29 mouse cellular contexts compared by ENCODE assay signal in the genomic region with DNA sequence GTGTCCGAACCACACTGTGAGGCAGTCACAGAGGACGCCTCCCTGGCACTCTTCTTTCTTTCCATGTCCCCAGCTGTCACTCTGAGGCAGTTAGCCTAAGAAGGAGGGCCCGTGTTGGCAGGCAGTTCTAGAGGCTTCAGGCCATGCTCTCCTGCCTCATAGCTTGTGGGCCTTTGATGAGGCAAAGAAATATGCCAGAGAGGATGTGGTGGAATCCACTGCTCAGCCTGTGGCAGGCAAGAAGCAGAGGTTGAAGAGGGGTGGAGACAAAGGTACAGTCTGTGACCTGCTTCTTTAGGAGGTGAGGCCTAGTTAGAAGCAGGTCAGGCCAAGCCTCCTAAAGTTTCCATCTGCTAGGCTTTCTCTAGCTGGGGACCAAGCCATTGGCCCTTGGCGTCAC. TPM values are rescaled to one million over a fixed set of nuclear protein-coding genes. Genes with fewer than 3 reads are reported as not detected.
A peak's percentile ranks its signal among the peaks of the same experiment; 100 is the strongest.
DNase-seq lines count a peak whose midpoint lies in the region; ATAC-seq lines count a peak whose summit lies in the region.
"Had no signal": no experiment of that assay in that cellular context is flagged by ENCODE, and none has a peak within 500 bp of the region (broad histone marks: within the 10 kb centered on the region; RNA-seq: fewer than 3 reads in every experiment).

No protein-coding gene starts in this region.

- H3K27ac ChIP-seq in midbrain, embryonic 15.5 days = no peak overlapping the region
- H3K27ac ChIP-seq in hindbrain, embryonic 16.5 days (ENCODE audit: low read depth, low read length) = no peak overlapping the region
- H3K27ac ChIP-seq: embryonic facial prominence, embryonic 12.5 days; forebrain, embryonic 15.5 days; heart, embryonic 10.5 days; hindbrain, embryonic 12.5 days; hindbrain, postnatal 0 days had no signal

- no peak overlapping the region for H3K4me2 ChIP-seq in midbrain, embryonic 15.5 days
- no peak overlapping the region for H3K4me2 ChIP-seq in hindbrain, embryonic 16.5 days (ENCODE audit: low read length)
- H3K4me2 ChIP-seq: embryonic facial prominence, embryonic 12.5 days; forebrain, embryonic 15.5 days; hindbrain, embryonic 12.5 days had no signal

- H3K9me3 ChIP-seq in midbrain, embryonic 15.5 days = no peaks in the 10 kb centered on the region
- no peaks in the 10 kb centered on the region for H3K9me3 ChIP-seq in hindbrain, embryonic 16.5 days (ENCODE audit: control insufficient read depth, low read length)
- H3K9me3 ChIP-seq: embryonic facial prominence, embryonic 12.5 days; forebrain, embryonic 15.5 days; heart, embryonic 10.5 days; hindbrain, embryonic 12.5 days had no signal

- H3K36me3 ChIP-seq in midbrain, embryonic 15.5 days (replicated peaks) = peaks cover 56% of the 10 kb centered on the region
- H3K36me3 ChIP-seq in hindbrain, embryonic 16.5 days (ENCODE audit: control insufficient read depth, insufficient read depth, low read length) = peaks cover 44% of the 10 kb centered on the region

- H3K9ac ChIP-seq in midbrain, embryonic 15.5 days = no peak overlapping the region
- no peak overlapping the region for H3K9ac ChIP-seq in hindbrain, embryonic 16.5 days (ENCODE audit: low read depth, low read length)
- H3K9ac ChIP-seq: embryonic facial prominence, embryonic 12.5 days; forebrain, embryonic 15.5 days; hindbrain, embryonic 12.5 days had no signal

- no peak for ATAC-seq in midbrain, embryonic 15.5 days (replicated peaks)
- ATAC-seq in hindbrain, embryonic 16.5 days = no peak
- ATAC-seq: forebrain, embryonic 15.5 days; hindbrain, postnatal 0 days had no signal

- peaks cover 8% of the 10 kb centered on the region for H3K4me1 ChIP-seq in midbrain, embryonic 15.5 days
- no peaks in the 10 kb centered on the region for H3K4me1 ChIP-seq in hindbrain, embryonic 16.5 days (ENCODE audit: control insufficient read depth, insufficient read depth, low read depth, low read length)
- H3K4me1 ChIP-seq: embryonic facial prominence, embryonic 12.5 days; heart, embryonic 10.5 days; hindbrain, embryonic 12.5 days had no signal

- DNase-seq in CD4-positive helper T cell, adult 2 months (ENCODE audit: low read depth, low spot score) = peak; percentile 70
- peak; percentile 51 to 52 for DNase-seq in CD8-positive naive resting alpha-beta T cell, adult 2 months (ENCODE audit: low read depth in 2 of 2, low spot score in 2 of 2)
- peak; percentile 78 for DNase-seq in naive thymus-derived CD4-positive, alpha-beta T cell, adult 2 months (ENCODE audit: low read depth)
- peak; percentile 45 for DNase-seq in thymus, postnatal 14 days
- DNase-seq in gastrocnemius, postnatal 14 days = no peak
- no peak for DNase-seq in lung, adult 18-20 months
- DNase-seq: adrenal gland, adult 8-10 months; adrenal gland, postnatal 36 days; cerebellum, adult 11 months; cerebellum, adult 8-10 months; cerebellum, postnatal 14 days; embryo, embryonic 11 days; heart, adult 18-20 months; heart, postnatal 10 days; heart, postnatal 4 days had no signal

- H3K4me3 ChIP-seq in midbrain, embryonic 15.5 days = no peak overlapping the region
- H3K4me3 ChIP-seq in hindbrain, embryonic 16.5 days (ENCODE audit: low read length) = no peak overlapping the region
- H3K4me3 ChIP-seq: embryonic facial prominence, embryonic 12.5 days; forebrain, embryonic 15.5 days; heart, embryonic 10.5 days; hindbrain, embryonic 12.5 days had no signal

- no peaks in the 10 kb centered on the region for H3K27me3 ChIP-seq in midbrain, embryonic 15.5 days (replicated peaks)
- H3K27me3 ChIP-seq in hindbrain, embryonic 16.5 days (replicated peaks; ENCODE audit: control insufficient read depth, insufficient read depth, low read length) = no peaks in the 10 kb centered on the region
- H3K27me3 ChIP-seq: embryonic facial prominence, embryonic 12.5 days; forebrain, embryonic 15.5 days; hindbrain, embryonic 12.5 days had no signal

- 92% methylated on average over 4 of the region's 4 CpGs for WGBS in midbrain, embryonic 15.5 days
- whole genome bisulfite sequencing in hindbrain, embryonic 16.5 days = 94% methylated on average over 4 of the region's 4 CpGs

- intact Hi-C loops in gastrocnemius, postnatal 14 days (cut with DNase I; ENCODE audit: low total_unique reads) = loop anchor here (10.0 kb wide), 1 partner anchor 204 kb away; no protein-coding TSS in a partner anchor

RNA-seq across cellular contexts. Expression of a gene that starts 9.1 kb away (rescaled TPM):
- total RNA-seq in gastrocnemius, postnatal 14 days (2021) = 10 to 100 TPM; 10.9 to 11.6 TPM
- 26.9 and 30.8 TPM in 2 replicates for polyA plus RNA-seq in midbrain, embryonic 15.5 days (2015; fragmentation: Nextera tagmentation; extraction: Ambion mirVana)
- 25.5 and 31.0 TPM in 2 replicates for polyA plus RNA-seq in hindbrain, embryonic 16.5 days (2015; fragmentation: Nextera tagmentation; extraction: Ambion mirVana)

RNA-seq across cellular contexts. Expression of a gene that starts 11.2 kb away (rescaled TPM):
- not detected for total RNA-seq in gastrocnemius, postnatal 14 days (2021)
- polyA plus RNA-seq in midbrain, embryonic 15.5 days (2015; fragmentation: Nextera tagmentation; extraction: Ambion mirVana) = 0.22 and 0.56 TPM in 2 replicates
- polyA plus RNA-seq in hindbrain, embryonic 16.5 days (2015; fragmentation: Nextera tagmentation; extraction: Ambion mirVana) = 0.90 and 0.98 TPM in 2 replicates
- total RNA-seq: adrenal gland, postnatal 36 days; common myeloid progenitor, adult 5-6 weeks; gastrocnemius, adult 8-10 months; gastrocnemius, postnatal 4 days; heart, adult 18-20 months; heart, postnatal 10 days; heart, postnatal 4 days had no signal
- polyA plus RNA-seq: embryonic facial prominence, embryonic 12.5 days; forebrain, embryonic 11.5 days; heart, embryonic 10.5 days; heart, embryonic 14.5 days; hindbrain, embryonic 12.5 days had no signal

RNA-seq across cellular contexts. Expression of a gene that starts 33.4 kb away (rescaled TPM):
- not detected for total RNA-seq in gastrocnemius, postnatal 14 days (2021)
- 0.09 TPM in 1 of 2 replicates, not detected in the other for polyA plus RNA-seq in midbrain, embryonic 15.5 days (2015; fragmentation: Nextera tagmentation; extraction: Ambion mirVana)
- 0.09 TPM in 1 of 2 replicates, not detected in the other for polyA plus RNA-seq in hindbrain, embryonic 16.5 days (2015; fragmentation: Nextera tagmentation; extraction: Ambion mirVana)
- total RNA-seq: adrenal gland, adult 8-10 months; adrenal gland, postnatal 36 days; common myeloid progenitor, adult 5-6 weeks; gastrocnemius, adult 8-10 months; gastrocnemius, postnatal 4 days; heart, adult 18-20 months; heart, postnatal 10 days; heart, postnatal 4 days; MEL had no signal
- polyA plus RNA-seq: C2C12; embryonic facial prominence, embryonic 12.5 days; forebrain, embryonic 11.5 days; forebrain, embryonic 15.5 days; heart, embryonic 10.5 days; heart, embryonic 14.5 days; hindbrain, embryonic 12.5 days; hindbrain, postnatal 0 days had no signal

RNA-seq across cellular contexts. Expression of a gene that starts 36.7 kb away (rescaled TPM):
- not detected for total RNA-seq in gastrocnemius, postnatal 14 days (2021)
- polyA plus RNA-seq in midbrain, embryonic 15.5 days (2015; fragmentation: Nextera tagmentation; extraction: Ambion mirVana) = 0.87 and 1.4 TPM in 2 replicates
- polyA plus RNA-seq in hindbrain, embryonic 16.5 days (2015; fragmentation: Nextera tagmentation; extraction: Ambion mirVana) = 1.6 and 2.5 TPM in 2 replicates
- total RNA-seq: adrenal gland, adult 8-10 months; common myeloid progenitor, adult 5-6 weeks; gastrocnemius, adult 8-10 months; gastrocnemius, postnatal 4 days; heart, postnatal 10 days; heart, postnatal 4 days; MEL had no signal
- polyA plus RNA-seq: C2C12 had no signal

Comparison
In these comparisons a context has a peak if more than half of its experiments do, and no peak if none do; other contexts are left out.
1. DNase-seq: peak in CD4-positive helper T cell, adult 2 months (single experiment), CD8-positive naive resting alpha-beta T cell, adult 2 months (2 of 2), naive thymus-derived CD4-positive, alpha-beta T cell, adult 2 months (single experiment) and thymus, postnatal 14 days (single experiment); none in gastrocnemius, postnatal 14 days (single experiment) and lung, adult 18-20 months (0 of 2).